Mouse (Mus musculus) midbrain, postnatal 0 days (tissue): ENCODE measurements at regions not wholly inside any gene's neighbourhood (a gene's known extent, or its start where the extent isn't known, plus 50 kb on each side); places are given as distances from the start of the nearest gene placed in this dataset.
"Not testable (repeated sequence)": the region's sequence is repeated elsewhere in the genome, so short reads cannot be mapped to it uniquely, and the experiment has no call there.

ENCODE experiments used
- ATAC-seq: fragments of 200-750 bp; cut with Nextera tagmentation; 2 replicates; pipeline ENCODE4 v1.8.0; 2017; ENCODE audit warnings: moderate number of reproducible peaks, mild to moderate bottlenecking, moderate TSS enrichment, moderate library complexity; ENCODE audit not compliant: low FRiP score
- DNase-seq: peaks from one replicate; pipeline ENCODE4 v3.0.0-alpha.2; 2015; ENCODE audit warnings: low spot score
- H3K27ac ChIP-seq: fragments of 300-500 bp; sonication (generic); 2 replicates; pipeline ENCODE4 v1.5.1; 2014; ENCODE audit warnings: low read depth, mild to moderate bottlenecking, low read length, mixed read lengths
- H3K27me3 ChIP-seq: fragments of 300-500 bp; sonication (generic); 2 replicates; pipeline ENCODE4 v1.6.1; 2014; ENCODE audit warnings: low read length, control low read depth, mixed read lengths; ENCODE audit not compliant: insufficient read depth
- H3K36me3 ChIP-seq: fragments of 300-500 bp; sonication (generic); 2 replicates; pipeline ENCODE4 v1.6.1; 2014; ENCODE audit warnings: low read length, control low read depth, mixed read lengths; ENCODE audit not compliant: insufficient read depth
- H3K4me1 ChIP-seq: fragments of 300-500 bp; sonication (generic); 2 replicates; pipeline ENCODE4 v1.6.1; 2014; ENCODE audit warnings: mild to moderate bottlenecking, control low read depth, antibody characterized with exemption, low read length, mixed read lengths; ENCODE audit not compliant: insufficient read depth
- H3K4me2 ChIP-seq: fragments of 300-500 bp; sonication (generic); 2 replicates; pipeline ENCODE4 v1.6.1; 2014; ENCODE audit warnings: low read depth, mild to moderate bottlenecking, low read length, mixed read lengths; ENCODE audit not compliant: poor library complexity, severe bottlenecking
- H3K4me3 ChIP-seq: fragments of 300-500 bp; sonication (generic); 2 replicates; pipeline ENCODE4 v1.5.1; 2014; ENCODE audit warnings: low read depth, mild to moderate bottlenecking, low read length, moderate library complexity
- H3K9ac ChIP-seq: fragments of 300-500 bp; sonication (generic); replicated peaks from 2 replicates; pipeline ENCODE4 v1.6.1; 2014; ENCODE audit warnings: mild to moderate bottlenecking, low read length, moderate library complexity, mixed read lengths; ENCODE audit not compliant: poor library complexity, severe bottlenecking
- H3K9me3 ChIP-seq: fragments of 300-500 bp; sonication (generic); 2 replicates; pipeline ENCODE4 v1.6.1; 2016; ENCODE audit warnings: low read length, control low read depth
- CTCF ChIP-seq: IDR thresholded peaks from 2 replicates; pipeline ENCODE4 v1.5.1; 2016; ENCODE audit warnings: antibody characterized with exemption, mild to moderate bottlenecking
- WGBS: fragments of 180-500 bp; shearing (Covaris S2); extraction: QIAGEN DNeasy Blood & Tissue Kit; methylation state at CpG from one replicate; pipeline ENCODE4 v1.1.7; 2014; 5-methylcytosine and 5-hydroxymethylcytosine counted together

DNA sequence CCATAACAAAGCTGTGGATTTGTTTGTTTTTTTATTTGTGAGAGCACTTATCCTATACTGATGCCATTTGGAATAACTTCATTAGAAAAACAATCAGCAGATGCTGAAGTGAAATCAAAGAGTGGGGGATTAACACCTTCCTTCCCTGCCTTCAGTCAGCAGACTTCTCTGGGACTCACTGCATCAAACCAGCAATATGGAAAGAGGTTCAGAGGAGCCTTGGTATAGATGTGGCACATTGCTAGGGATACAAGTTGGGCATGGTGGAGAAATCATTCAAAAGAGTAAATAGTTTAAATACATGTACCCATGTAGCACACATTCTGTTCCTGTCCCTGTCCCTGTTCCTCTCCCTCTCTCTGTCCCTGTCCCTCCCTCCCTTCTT is 364.0 kb upstream of the Rgs18 start:
- Histone ChIP-seq H3K36me3 (no peaks in the 10 kb centered on the region), H3K27ac (no peak overlapping the region), H3K4me2 (no peak overlapping the region), H3K4me3 (no peak overlapping the region), H3K4me1 (no peaks in the 10 kb centered on the region), H3K9ac (no peak overlapping the region), H3K9me3 (no peaks in the 10 kb centered on the region), H3K27me3 (no peaks in the 10 kb centered on the region)
- no peak for DNase-seq
- TF ChIP-seq CTCF, result no peak
- no peak for ATAC-seq

DNA sequence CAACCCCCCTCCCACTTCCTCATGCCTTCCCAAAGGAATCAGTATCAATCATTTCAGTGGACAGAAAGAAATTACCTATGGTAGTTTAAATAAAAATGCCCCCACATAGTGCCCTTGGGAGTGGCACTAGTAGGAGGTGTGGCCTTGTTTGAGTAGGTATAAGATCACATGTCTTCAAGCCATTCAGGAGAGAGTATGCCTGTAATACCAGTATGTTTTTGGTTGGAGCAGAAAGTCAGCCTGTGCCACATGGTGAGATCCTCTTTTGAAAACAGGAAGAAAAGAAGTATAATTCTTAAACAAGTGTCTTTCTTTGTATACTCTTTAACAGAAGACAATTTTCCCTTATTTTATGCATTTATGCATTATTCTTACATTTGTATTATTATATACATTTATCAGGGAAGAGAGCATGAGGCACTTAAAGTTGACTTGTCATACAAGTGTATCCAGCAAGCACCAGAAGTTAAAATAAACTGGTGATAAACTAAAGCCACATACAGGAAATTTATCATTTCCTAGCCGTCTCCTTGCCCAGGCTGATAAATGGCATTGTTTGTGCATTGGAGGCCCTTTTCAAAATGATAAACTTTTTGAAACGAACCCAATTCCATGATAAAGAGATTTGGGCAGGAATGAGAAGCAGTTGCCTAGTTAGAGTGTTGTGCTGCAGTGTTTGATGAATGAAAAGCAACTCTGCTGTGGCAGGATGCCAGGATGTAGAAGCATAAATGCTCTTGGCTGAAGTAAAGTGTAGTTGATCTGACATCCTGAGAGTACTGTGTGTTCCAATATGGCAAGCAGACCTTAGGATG is 363.4 kb upstream of the Rgs18 start:
- no peak for TF ChIP-seq CTCF
- Histone ChIP-seq H3K4me1 (no peaks in the 10 kb centered on the region), H3K36me3 (no peaks in the 10 kb centered on the region), H3K4me2 (no peak overlapping the region), H3K9me3 (no peaks in the 10 kb centered on the region), H3K27me3 (no peaks in the 10 kb centered on the region), H3K27ac (no peak overlapping the region), H3K4me3 (no peak overlapping the region), H3K9ac (no peak overlapping the region)
- 54% methylated on average over 2 of the region's 2 CpGs for WGBS
- ATAC-seq (no peak), DNase-seq (peak; percentile 74)

DNA sequence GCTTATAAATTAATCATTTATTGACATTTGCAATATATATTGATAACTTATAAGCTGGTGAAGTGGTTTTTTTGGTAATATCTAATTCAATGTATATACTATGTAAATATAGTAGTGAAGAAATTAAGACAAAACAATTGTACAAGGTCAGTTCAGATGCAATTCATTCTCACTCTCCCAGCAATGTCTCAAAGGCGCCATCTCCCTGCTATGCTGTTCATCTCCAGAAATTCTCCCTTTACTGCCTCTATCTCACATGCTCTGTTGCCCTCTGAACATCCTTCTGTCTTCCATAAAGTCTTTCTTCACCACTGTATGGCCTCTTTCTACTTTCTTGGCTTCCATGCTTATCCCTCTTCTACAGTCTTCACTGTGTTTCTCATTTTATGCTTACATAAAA is 355.8 kb upstream of the Rgs18 start:
- Histone ChIP-seq H3K4me2 (no peak overlapping the region), H3K9me3 (no peaks in the 10 kb centered on the region), H3K36me3 (no peaks in the 10 kb centered on the region), H3K4me3 (no peak overlapping the region), H3K27me3 (no peaks in the 10 kb centered on the region), H3K27ac (no peak overlapping the region), H3K9ac (no peak overlapping the region), H3K4me1 (no peaks in the 10 kb centered on the region)
- TF ChIP-seq CTCF, result peak; percentile 25
- ATAC-seq (no peak), DNase-seq (no peak)
- 88% methylated on average over 1 of the region's 1 CpGs for WGBS

DNA sequence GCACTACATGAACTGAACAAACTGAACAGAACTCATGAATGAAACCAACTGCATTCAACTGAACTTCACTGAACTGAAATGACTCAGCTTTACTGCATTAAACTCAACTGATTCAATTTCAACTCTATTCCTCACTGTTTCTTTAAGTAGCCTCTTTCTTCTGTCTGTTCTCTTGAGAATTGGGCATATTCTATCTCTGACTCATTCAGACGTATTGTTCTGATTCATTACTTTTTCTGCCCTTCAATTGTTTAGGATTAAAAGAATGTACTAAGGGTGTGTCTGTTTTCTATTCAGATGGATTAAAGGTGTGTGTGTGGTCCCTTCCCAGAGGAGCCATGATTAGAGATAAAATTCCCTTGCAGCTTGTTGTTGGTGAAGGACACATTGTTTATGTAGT is 337.9 kb upstream of the Rgs18 start:
- Histone ChIP-seq H3K36me3 (no peaks in the 10 kb centered on the region), H3K4me2 (no peak overlapping the region), H3K9ac (no peak overlapping the region), H3K9me3 (no peaks in the 10 kb centered on the region), H3K27ac (no peak overlapping the region), H3K27me3 (no peaks in the 10 kb centered on the region), H3K4me3 (no peak overlapping the region), H3K4me1 (no peaks in the 10 kb centered on the region)
- no peak for DNase-seq
- ATAC-seq, result no peak
- WGBS, result 54% methylated on average over 1 of the region's 1 CpGs
- TF ChIP-seq CTCF, result no peak

DNA sequence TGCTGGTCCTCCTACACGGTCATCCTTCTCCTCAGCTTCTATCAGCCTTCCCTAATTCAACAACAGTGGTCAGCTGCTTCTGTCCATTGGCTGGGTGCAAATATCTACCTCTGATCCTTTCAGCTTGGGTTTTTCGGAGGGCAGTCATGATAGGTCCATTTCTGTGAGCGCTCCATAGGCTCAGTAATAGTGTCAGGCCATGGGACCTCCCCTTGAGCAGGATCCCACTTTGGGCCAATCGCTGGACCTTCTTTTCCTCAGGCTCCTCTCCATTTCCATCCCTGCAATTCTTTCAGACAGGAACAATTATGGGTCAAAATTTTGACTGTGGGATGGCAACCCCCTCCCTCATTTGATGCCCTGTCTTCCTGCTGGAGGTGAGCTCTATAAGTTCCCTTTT is 331.5 kb upstream of the Rgs18 start:
- H3K9me3 ChIP-seq, ATAC-seq, H3K27me3 ChIP-seq, DNase-seq, H3K27ac ChIP-seq, H3K36me3 ChIP-seq, H3K4me2 ChIP-seq, H3K9ac ChIP-seq, H3K4me3 ChIP-seq, H3K4me1 ChIP-seq: not testable (repeated sequence)
- WGBS, result 94% methylated on average over 4 of the region's 4 CpGs

DNA sequence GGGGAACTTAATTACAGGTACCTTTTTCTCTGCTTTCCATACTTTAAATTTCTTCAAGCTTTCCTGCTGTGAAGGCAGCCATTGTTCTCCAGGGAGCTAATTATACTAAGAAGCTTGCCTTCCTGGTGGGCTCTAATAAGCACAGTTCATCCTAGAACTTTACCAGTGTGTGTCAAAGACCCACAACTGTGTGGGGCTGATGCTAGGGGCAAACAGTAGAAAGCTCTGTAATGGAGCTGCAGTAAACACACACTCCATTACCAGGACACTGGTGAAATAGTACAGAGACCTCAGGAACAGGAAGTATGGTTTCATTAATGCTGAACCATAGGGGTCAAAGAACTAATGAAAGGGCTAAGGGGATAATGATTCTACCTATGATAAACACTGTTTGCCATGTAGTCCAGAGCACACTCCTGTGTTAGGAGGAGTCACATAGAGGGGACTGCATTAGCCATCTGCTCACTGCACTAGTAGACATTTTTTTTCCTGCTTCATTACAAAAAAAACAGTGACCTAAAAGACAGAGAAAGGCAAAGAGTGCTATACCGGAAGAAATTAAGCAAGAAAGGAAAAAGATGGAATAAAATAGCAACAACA is 290.1 kb upstream of the Rgs18 start:
- 55% methylated on average over 1 of the region's 1 CpGs for WGBS
- ATAC-seq, result no peak

More for the DNA sequence above, 290.1 kb upstream of the Rgs18 start:
- Histone ChIP-seq H3K36me3 (no peaks in the 10 kb centered on the region), H3K27ac (no peak overlapping the region), H3K4me2 (no peak overlapping the region), H3K27me3 (no peaks in the 10 kb centered on the region), H3K4me3 (no peak overlapping the region), H3K4me1 (no peaks in the 10 kb centered on the region), H3K9me3 (no peaks in the 10 kb centered on the region), H3K9ac (no peak overlapping the region)
- TF ChIP-seq CTCF, result no peak
- DNase-seq, result no peak
